Mouse (Mus musculus) forelimb bud, embryonic 11.5 days (tissue): ENCODE results near the gene Sdha.

Experiments
- DNase-seq: peaks from one replicate; pipeline ENCODE4 v3.0.0-alpha.2; 2012; ENCODE audit warnings: low read depth, low spot score

Gene Sdha

GRCm38 (mm10) chr13:74302050-74303037, 47.7 kb downstream of the Sdha start:
- no peak for DNase-seq

- no peak for DNase-seq
These were observed 48.5 kb downstream of the Sdha start for GRCm38 (mm10) chr13:74301607-74301984.

GRCm38 (mm10) chr13:74300925-74301606, 49.0 kb downstream of the Sdha start:
- DNase-seq = peak; percentile 64

- no peak for DNase-seq
These were observed 53.7 kb downstream of the Sdha start for GRCm38 (mm10) chr13:74296376-74296775.

- peak; percentile 21 for DNase-seq
These were observed 57.9 kb downstream of the Sdha start, which contains the start of gene Ahrr for GRCm38 (mm10) chr13:74292167-74292566. TSS of gene Ahrr (minus strand) at chr13:74292331.

- no peak for DNase-seq
These were observed 60.4 kb downstream of the Sdha start for GRCm38 (mm10) chr13:74289646-74290045.

- no peak for DNase-seq
These were observed 67.8 kb downstream of the Sdha start for GRCm38 (mm10) chr13:74282299-74282698.

GRCm38 (mm10) chr13:74275726-74276125, 74.4 kb downstream of the Sdha start:
- DNase-seq = no peak
